Comparison of ENCODE assay signal across 8 mouse cellular contexts in genomic region chr19:3324931-3325711, GRCm38 (mm10). TPM values are rescaled to one million over a fixed set of nuclear protein-coding genes. Genes with fewer than 3 reads are reported as not detected.
DNase-seq lines count a peak whose midpoint lies in the region; ATAC-seq and TF ChIP-seq lines count a peak whose summit lies in the region.

No protein-coding gene starts in this region.

- no peaks in the 10 kb centered on the region for H3K9me3 ChIP-seq in embryonic facial prominence, embryonic 12.5 days

- peaks cover 22% of the 10 kb centered on the region for H3K27me3 ChIP-seq in embryonic facial prominence, embryonic 12.5 days
- no peaks in the 10 kb centered on the region for H3K27me3 ChIP-seq in heart, adult 2 months (ENCODE audit: control insufficient read depth, insufficient read depth, low read length)

- H3K79me2 ChIP-seq in heart, adult 2 months (replicated peaks; ENCODE audit: control insufficient read depth, insufficient read depth, low read length): peaks cover 3% of the 10 kb centered on the region; the same call in 1 of the 2 replicates

- H3K4me1 ChIP-seq in embryonic facial prominence, embryonic 12.5 days: peaks cover 25% of the 10 kb centered on the region
- H3K4me1 ChIP-seq in heart, adult 2 months (ENCODE audit: control insufficient read depth, insufficient read depth, low read length): peaks cover 18% of the 10 kb centered on the region

- TF ChIP-seq POLR2A in heart, adult 2 months (IDR thresholded peaks at IDR 0.05; ENCODE audit: insufficient read depth, low read depth, low read length): peak; percentile 83

- peak overlapping the region; percentile 91 for H3K4me2 ChIP-seq in embryonic facial prominence, embryonic 12.5 days (replicated peaks)

- DNase-seq in 3T3-L1 (ENCODE audit: low read depth, low spot score) (peak; percentile 97), liver (peak; percentile 96)
- peak; percentile 97 for DNase-seq in adrenal gland, postnatal 14 days
- peak; percentile 94 to 95 for DNase-seq in heart, adult 2 months
- peak; percentile 95 for DNase-seq in kidney, adult 8-10 months
- peak; percentile 79 to 86 for DNase-seq in monocyte, adult 2 months (ENCODE audit: low read depth in 1 of 2, low spot score in 2 of 2)
- DNase-seq in spleen, postnatal 36 days (ENCODE audit: low spot score in 2 of 2): peak; percentile 94 to 95

- H3K9ac ChIP-seq in embryonic facial prominence, embryonic 12.5 days: peak overlapping the region; percentile 58
- H3K9ac ChIP-seq in heart, adult 2 months (ENCODE audit: low read depth, low read length): peak overlapping the region; percentile 55

- peak; percentile 69; the same call in 1 of the 2 replicates for TF ChIP-seq EP300 in heart, adult 2 months (IDR thresholded peaks at IDR 0.05; ENCODE audit: insufficient read depth, low read depth, low read length)

- peak; percentile 38; the same call in 1 of the 2 replicates for ATAC-seq in embryonic facial prominence, embryonic 12.5 days (ENCODE audit: insufficient number of reproducible peaks, insufficient read depth, low FRiP score, low TSS enrichment)

- peak overlapping the region; percentile 59 for H3K4me3 ChIP-seq in embryonic facial prominence, embryonic 12.5 days
- peak overlapping the region; percentile 88 for H3K4me3 ChIP-seq in heart, adult 2 months

- TF ChIP-seq CTCF in heart, adult 2 months (IDR thresholded peaks at IDR 0.05): peak; percentile 35

- no peaks in the 10 kb centered on the region for H3K36me3 ChIP-seq in embryonic facial prominence, embryonic 12.5 days
- H3K36me3 ChIP-seq in heart, adult 2 months (ENCODE audit: control insufficient read depth, insufficient read depth, low read length): peaks cover 2% of the 10 kb centered on the region; the same call in 1 of the 2 replicates

- intact Hi-C loops in heart, adult 2 months (cut with DNase I): loop anchor here (2.0 to 10.0 kb wide), 3 partner anchors 30 to 442 kb away; partner anchors contain the start of genes Kmt5b and Ppp6r3

- peak overlapping the region; percentile 84 for H3K27ac ChIP-seq in embryonic facial prominence, embryonic 12.5 days
- H3K27ac ChIP-seq in heart, adult 2 months: peak overlapping the region; percentile 97

- under 1% methylated on average over 59 of the region's 59 CpGs for WGBS in embryonic facial prominence, embryonic 12.5 days
- under 1% methylated on average over 59 of the region's 59 CpGs for WGBS in heart, adult 2 months

RNA-seq across cellular contexts. Expression of gene Cpt1a, which starts 3.0 kb away (rescaled TPM):
- 274 and 315 TPM in 2 replicates for total RNA-seq in adrenal gland, postnatal 14 days (2021)
- 12.3 and 13.0 TPM in 2 replicates for polyA plus RNA-seq in embryonic facial prominence, embryonic 12.5 days (2016; fragmentation: Nextera tagmentation; extraction: Ambion mirVana)
- 10 to 100 TPM; 44.0 to 54.7 TPM for total RNA-seq in heart, adult 2 months (2021)
- polyA plus RNA-seq in heart, adult 2 months (2012; rRNA removed): 42.9 and 49.4 TPM in 2 replicates

RNA-seq across cellular contexts. Expression of gene Ighmbp2, which starts 42.3 kb away (rescaled TPM):
- 5.7 and 6.8 TPM in 2 replicates for total RNA-seq in adrenal gland, postnatal 14 days (2021)
- 12.7 and 13.8 TPM in 2 replicates for polyA plus RNA-seq in embryonic facial prominence, embryonic 12.5 days (2016; fragmentation: Nextera tagmentation; extraction: Ambion mirVana)
- 1 to 10 TPM; 2.2 to 2.8 TPM for total RNA-seq in heart, adult 2 months (2021)
- 2.3 and 2.7 TPM in 2 replicates for polyA plus RNA-seq in heart, adult 2 months (2012; rRNA removed)

RNA-seq across cellular contexts. Expression of gene Mrpl21, which starts 42.4 kb away (rescaled TPM):
- 82.6 and 91.7 TPM in 2 replicates for total RNA-seq in adrenal gland, postnatal 14 days (2021)
- 133 and 135 TPM in 2 replicates for polyA plus RNA-seq in embryonic facial prominence, embryonic 12.5 days (2016; fragmentation: Nextera tagmentation; extraction: Ambion mirVana)
- total RNA-seq in heart, adult 2 months (2021): 10 to 100 TPM; 79.4 to 90.1 TPM
- 65.3 and 76.9 TPM in 2 replicates for polyA plus RNA-seq in heart, adult 2 months (2012; rRNA removed)

Comparison
In these comparisons a context has a peak if more than half of its experiments do, and no peak if none do; other contexts are left out.
1. Peak in every context shown above with its lines: DNase-seq, ATAC-seq, H3K4me3 ChIP-seq and H3K27ac ChIP-seq.